Mouse (Mus musculus) adrenal gland, postnatal 10 days (tissue): ENCODE results near the gene Atxn1l. TPM values are rescaled to one million over a fixed set of nuclear protein-coding genes. Genes with fewer than 3 reads are reported as not detected.
"Not testable (repeated sequence)": the region's sequence is repeated elsewhere in the genome, so short reads cannot be mapped to it uniquely, and the experiment has no call there.

Experiments used
- DNase-seq: peaks from one replicate; pipeline ENCODE4 v3.0.0; 2021; ENCODE audit warnings: mixed read lengths
- long read RNA-seq, 2 experiments: library from polyadenylated mRNA; stranded (forward); transcript quantifications; one replicate each; pipeline ENCODE4 v2.0.0; 2021
- total RNA-seq, 2 experiments: library from RNA; stranded (reverse); gene quantifications; 2 replicates each; pipeline ENCODE4 v1.2.3; 2021

Atxn1l gene
- 10 to 100 TPM; 43.1 to 44.7 TPM for total RNA-seq
- long read RNA-seq, experiment 1, full-length matches to known transcripts: 1 of 8 reads
- long read RNA-seq, experiment 1, partial matches to known transcripts: 0 of 8 reads
- long read RNA-seq, experiment 1, other reads (novel, unspliced or antisense): 7 of 8 reads
- long read RNA-seq, experiment 2, partial matches to known transcripts: 2 of 6 reads
- long read RNA-seq, experiment 2, other reads (novel, unspliced or antisense): 4 of 6 reads

- DNase-seq: peak; percentile 93
Observed at GRCm38 (mm10) chr8:109737237-109738048, at the start of gene Atxn1l. TSS of gene Atxn1l (minus strand) at chr8:109737739.

- no peak for DNase-seq
Observed at GRCm38 (mm10) chr8:109780548-109780947, 43.0 kb upstream of the Atxn1l start.

GRCm38 (mm10) chr8:109779431-109780228 is 42.1 kb upstream of the Atxn1l start:
- no peak for DNase-seq

GRCm38 (mm10) chr8:109778993-109779421 is 41.5 kb upstream of the Atxn1l start:
- peak; percentile 52 for DNase-seq

GRCm38 (mm10) chr8:109778280-109778977 is 40.9 kb upstream of the Atxn1l start, which contains the start of gene Ap1g1:
TSS of gene Ap1g1 (plus strand) at chr8:109778554.
- peak; percentile 97 for DNase-seq

GRCm38 (mm10) chr8:109777851-109778250 is 40.3 kb upstream of the Atxn1l start:
- DNase-seq: no peak

- no peak for DNase-seq
Observed at GRCm38 (mm10) chr8:109773154-109773553, 35.6 kb upstream of the Atxn1l start.

- DNase-seq: no peak
Observed at GRCm38 (mm10) chr8:109766081-109766480, 28.5 kb upstream of the Atxn1l start.

- no peak for DNase-seq
Observed at GRCm38 (mm10) chr8:109764031-109764430, 26.5 kb upstream of the Atxn1l start.

GRCm38 (mm10) chr8:109760221-109760620 is 22.7 kb upstream of the Atxn1l start:
- DNase-seq: peak; percentile 73

GRCm38 (mm10) chr8:109759426-109759825 is 21.9 kb upstream of the Atxn1l start:
- DNase-seq: no peak

GRCm38 (mm10) chr8:109756849-109757248 is 19.3 kb upstream of the Atxn1l start:
- no peak for DNase-seq

GRCm38 (mm10) chr8:109755554-109755953 is 18.0 kb upstream of the Atxn1l start:
- not testable (repeated sequence) for DNase-seq

- DNase-seq: no peak
Observed at GRCm38 (mm10) chr8:109754696-109755095, 17.2 kb upstream of the Atxn1l start.

- DNase-seq: no peak
Observed at GRCm38 (mm10) chr8:109751731-109752485, 14.4 kb upstream of the Atxn1l start.

GRCm38 (mm10) chr8:109750699-109751098 is 13.2 kb upstream of the Atxn1l start:
- peak; percentile 16 for DNase-seq

GRCm38 (mm10) chr8:109750274-109750673 is 12.7 kb upstream of the Atxn1l start:
- DNase-seq: no peak

GRCm38 (mm10) chr8:109747468-109748199 is 10.1 kb upstream of the Atxn1l start:
- DNase-seq: no peak

GRCm38 (mm10) chr8:109738049-109738380 is 476 bp upstream of the Atxn1l start:
- DNase-seq: no peak

GRCm38 (mm10) chr8:109736819-109737218 is 720 bp downstream of the Atxn1l start:
- peak; percentile 15 for DNase-seq

GRCm38 (mm10) chr8:109734018-109734417 is 3.5 kb downstream of the Atxn1l start:
- no peak for DNase-seq
